20 mouse cellular contexts compared by ENCODE assay signal in genomic region chr1:22254278-22254677, GRCm38 (mm10).
DNase-seq lines count a peak whose midpoint lies in the region; ATAC-seq and TF ChIP-seq lines count a peak whose summit lies in the region.
"Had no signal": no experiment of that assay in that cellular context is flagged by ENCODE, and none has a peak within 500 bp of the region (broad histone marks: within the 10 kb centered on the region; RNA-seq: fewer than 3 reads in every experiment).

No protein-coding gene starts in this region.

- TF ChIP-seq EP300 in MEL (IDR thresholded peaks at IDR 0.05; ENCODE audit: low read depth in 1 of 2, low read length in 2 of 2) = no peak
- TF ChIP-seq EP300 in lung, postnatal 0 days (IDR thresholded peaks at IDR 0.05) = no peak

- H3K4me2 ChIP-seq in neural tube, embryonic 14.5 days (ENCODE audit: low read depth, low read length) = no peak overlapping the region
- H3K4me2 ChIP-seq in lung, postnatal 0 days (replicated peaks; ENCODE audit: low read depth, low read length) = no peak overlapping the region
- H3K4me2 ChIP-seq: embryonic facial prominence, embryonic 15.5 days; heart, embryonic 12.5 days; hindbrain, embryonic 14.5 days had no signal

- H3K9ac ChIP-seq in neural tube, embryonic 14.5 days (replicated peaks; ENCODE audit: low read depth, low read length) = no peak overlapping the region
- H3K9ac ChIP-seq in MEL (ENCODE audit: control insufficient read depth, low read depth, low read length, poor library complexity, severe bottlenecking) = no peak overlapping the region
- H3K9ac ChIP-seq in lung, postnatal 0 days (replicated peaks; ENCODE audit: low read depth) = no peak overlapping the region
- H3K9ac ChIP-seq: embryonic facial prominence, embryonic 15.5 days; heart, embryonic 12.5 days; hindbrain, embryonic 14.5 days had no signal

- no peak for TF ChIP-seq CTCF in MEL (IDR thresholded peaks at IDR 0.05 in 2 of 3, conservative IDR thresholded peaks at IDR 0.05 in 1 of 3; ENCODE audit: control insufficient read depth in 1 of 3, insufficient read depth in 1 of 3, low read depth in 2 of 3, low read length in 3 of 3, poor library complexity in 1 of 3, severe bottlenecking in 1 of 3)
- TF ChIP-seq CTCF in lung, postnatal 0 days (IDR thresholded peaks at IDR 0.05) = no peak

- no peak overlapping the region for H3K4me3 ChIP-seq in neural tube, embryonic 14.5 days (ENCODE audit: low read depth, low read length)
- no peak overlapping the region for H3K4me3 ChIP-seq in MEL (ENCODE audit: control insufficient read depth in 1 of 2, insufficient read depth in 1 of 2, low read depth in 2 of 2, low read length in 2 of 2)
- H3K4me3 ChIP-seq in lung, postnatal 0 days (ENCODE audit: low read depth, low read length) = no peak overlapping the region
- H3K4me3 ChIP-seq: embryonic facial prominence, embryonic 15.5 days; erythroblast, embryonic 14.5 days; heart, embryonic 12.5 days had no signal

- no peaks in the 10 kb centered on the region for H3K27me3 ChIP-seq in neural tube, embryonic 14.5 days (ENCODE audit: control insufficient read depth, insufficient read depth, low read length)
- H3K27me3 ChIP-seq in MEL (ENCODE audit: control insufficient read depth in 1 of 2, insufficient read depth in 2 of 2, low read length in 2 of 2) = no peaks in the 10 kb centered on the region
- H3K27me3 ChIP-seq in lung, postnatal 0 days (replicated peaks; ENCODE audit: insufficient read depth, low read length) = no peaks in the 10 kb centered on the region
- H3K27me3 ChIP-seq: embryonic facial prominence, embryonic 15.5 days; heart, embryonic 12.5 days had no signal

- no peak for TF ChIP-seq RAD21 in MEL (IDR thresholded peaks at IDR 0.05; ENCODE audit: low read depth, low read length)

- H3K27ac ChIP-seq in neural tube, embryonic 14.5 days (ENCODE audit: low read depth, low read length) = no peak overlapping the region
- no peak overlapping the region for H3K27ac ChIP-seq in MEL (ENCODE audit: control insufficient read depth, low read depth, low read length)
- no peak overlapping the region for H3K27ac ChIP-seq in lung, postnatal 0 days (ENCODE audit: low read length)
- H3K27ac ChIP-seq: embryonic facial prominence, embryonic 15.5 days; hindbrain, embryonic 14.5 days had no signal

- no peak for DNase-seq in neural tube, embryonic 10.5 days (ENCODE audit: extremely low spot score, low spot score)
- peak; percentile 28 for DNase-seq in MEL (ENCODE audit: low read depth, low spot score)
- DNase-seq in gastrocnemius, postnatal 4 days (ENCODE audit: low spot score in 2 of 2) = no peak
- no peak for DNase-seq in lung, postnatal 25 days (ENCODE audit: low spot score)
- DNase-seq in lung, postnatal 0 days (ENCODE audit: low spot score) = no peak
- DNase-seq: adrenal gland, adult 2 months; adrenal gland, postnatal 25 days; cerebellum, adult 2 months; cerebellum, postnatal 10 days; embryo, embryonic 11 days; gastrocnemius, postnatal 10 days; heart, postnatal 4 days had no signal

- no peaks in the 10 kb centered on the region for H3K4me1 ChIP-seq in neural tube, embryonic 14.5 days (ENCODE audit: control insufficient read depth, insufficient read depth, low read length)
- H3K4me1 ChIP-seq in MEL (ENCODE audit: control insufficient read depth in 1 of 2, insufficient read depth in 2 of 2, low read length in 2 of 2) = no peaks in the 10 kb centered on the region
- no peaks in the 10 kb centered on the region for H3K4me1 ChIP-seq in lung, postnatal 0 days (ENCODE audit: insufficient read depth, low read depth, low read length)
- H3K4me1 ChIP-seq: embryonic facial prominence, embryonic 15.5 days; heart, embryonic 12.5 days had no signal

- no peak for TF ChIP-seq POLR2A in MEL (IDR thresholded peaks at IDR 0.05; ENCODE audit: control insufficient read depth in 1 of 2, insufficient read depth in 1 of 2, low read depth in 1 of 2, low read length in 2 of 2, poor library complexity in 1 of 2)

- H3K36me3 ChIP-seq in neural tube, embryonic 14.5 days (ENCODE audit: control insufficient read depth, insufficient read depth, low read length) = no peaks in the 10 kb centered on the region
- no peaks in the 10 kb centered on the region for H3K36me3 ChIP-seq in MEL (ENCODE audit: control insufficient read depth in 1 of 2, insufficient read depth in 2 of 2, low read length in 2 of 2)
- H3K36me3 ChIP-seq in lung, postnatal 0 days (ENCODE audit: insufficient read depth, low read length) = no peaks in the 10 kb centered on the region
- H3K36me3 ChIP-seq: embryonic facial prominence, embryonic 15.5 days; heart, embryonic 12.5 days had no signal

- H3K79me2 ChIP-seq in MEL (ENCODE audit: control insufficient read depth, insufficient read depth, low read length, poor library complexity) = no peaks in the 10 kb centered on the region

- no peaks in the 10 kb centered on the region for H3K9me3 ChIP-seq in neural tube, embryonic 14.5 days (ENCODE audit: control insufficient read depth, low read length)
- H3K9me3 ChIP-seq in MEL (replicated peaks; ENCODE audit: insufficient read depth, low read length) = no peaks in the 10 kb centered on the region
- no peaks in the 10 kb centered on the region for H3K9me3 ChIP-seq in lung, postnatal 0 days (ENCODE audit: low read length)
- H3K9me3 ChIP-seq: embryonic facial prominence, embryonic 15.5 days; heart, embryonic 12.5 days had no signal

- 96% methylated on average over 2 of the region's 2 CpGs for WGBS in neural tube, embryonic 14.5 days
- WGBS in lung, postnatal 0 days = 83% methylated on average over 2 of the region's 2 CpGs

- ATAC-seq in neural tube, embryonic 14.5 days (ENCODE audit: low read depth) = peak; percentile 31; the same call in 1 of the 2 replicates
- peak; percentile 83 to 88 for ATAC-seq in hematopoietic stem cell, adult 5-6 weeks (replicated peaks in 1 of 2; ENCODE audit: insufficient read depth in 1 of 2, low FRiP score in 2 of 2, low TSS enrichment in 1 of 2, low read depth in 1 of 2, poor library complexity in 2 of 2, severe bottlenecking in 2 of 2)
- ATAC-seq in lung, postnatal 0 days = no peak
- ATAC-seq: forebrain, embryonic 16.5 days; intestine, embryonic 16.5 days had no signal

TF ChIP-seq in MEL, 35 proteins besides CTCF, POLR2A, EP300 and RAD21:
- TF ChIP-seq MAZ (IDR thresholded peaks at IDR 0.05; ENCODE audit: low read depth, low read length) = no peak
- TF ChIP-seq MXI1 (IDR thresholded peaks at IDR 0.05; ENCODE audit: low read depth, low read length) = no peak
- TF ChIP-seq MEF2A (IDR thresholded peaks at IDR 0.05; ENCODE audit: extremely low read depth, insufficient replicate concordance, low read depth, low read length, poor library complexity, severe bottlenecking) = no peak
- no peak for TF ChIP-seq CHD2 (IDR thresholded peaks at IDR 0.05; ENCODE audit: low read length)
- no peak for TF ChIP-seq BHLHE40 (IDR thresholded peaks at IDR 0.05; ENCODE audit: borderline replicate concordance, low read depth, low read length)
- TF ChIP-seq USF2 (IDR thresholded peaks at IDR 0.05; ENCODE audit: borderline replicate concordance in 1 of 2, insufficient read depth in 1 of 2, low read depth in 1 of 2, low read length in 2 of 2) = no peak
- no peak for TF ChIP-seq KAT2A (conservative IDR thresholded peaks at IDR 0.05; ENCODE audit: low read depth, low read length)
- no peak for TF ChIP-seq MYC (IDR thresholded peaks at IDR 0.05; ENCODE audit: low read depth, low read length)
- TF ChIP-seq ZC3H11A (IDR thresholded peaks at IDR 0.05; ENCODE audit: low read depth, low read length) = no peak
- TF ChIP-seq MAFK (IDR thresholded peaks at IDR 0.05; ENCODE audit: borderline replicate concordance, low read depth, low read length) = no peak
- no peak for TF ChIP-seq MAX (IDR thresholded peaks at IDR 0.05; ENCODE audit: low read length)
- TF ChIP-seq CHD1 (IDR thresholded peaks at IDR 0.05; ENCODE audit: low read depth, low read length) = no peak
- TF ChIP-seq JUND (IDR thresholded peaks at IDR 0.05; ENCODE audit: low read depth, low read length) = no peak
- TF ChIP-seq POLR2AphosphoS5 (IDR thresholded peaks at IDR 0.05; ENCODE audit: borderline replicate concordance, low read depth, low read length) = no peak
- no peak for TF ChIP-seq GABPA (IDR thresholded peaks at IDR 0.05; ENCODE audit: low read depth, low read length)
- no peak for TF ChIP-seq UBTF (IDR thresholded peaks at IDR 0.05; ENCODE audit: borderline replicate concordance, insufficient read depth, low read depth, low read length)
- no peak for TF ChIP-seq USF1 (IDR thresholded peaks at IDR 0.05; ENCODE audit: low read depth, low read length)
- TF ChIP-seq E2F4 (IDR thresholded peaks at IDR 0.05; ENCODE audit: borderline replicate concordance, low read depth, low read length) = no peak
